Mouse (Mus musculus): Measurements from ENCODE around the gene Celf5. TPM values are rescaled to one million over a fixed set of nuclear protein-coding genes. Genes with fewer than 3 reads are reported as not detected.
A peak's percentile ranks its signal among the peaks of the same experiment; 100 is the strongest.

The Celf5 gene
- polyA plus RNA-seq, 1 experiment from 2014 or later: 1.7 TPM

GRCm38 (mm10) chr10:81420191-81420767 is 62.2 kb downstream of the Celf5 start:
- ATAC-seq: no peak
- Histone ChIP-seq H3K27ac (no peak overlapping the region), H3K9me3 (no peaks in the 10 kb centered on the region), H3K4me1 (replicated peaks) (peaks cover 47% of the 10 kb centered on the region), H3K4me2 (replicated peaks) (no peak overlapping the region), H3K36me3 (no peaks in the 10 kb centered on the region), H3K27me3 (replicated peaks) (no peaks in the 10 kb centered on the region), H3K9ac (no peak overlapping the region), H3K4me3 (replicated peaks) (no peak overlapping the region)
- 87% methylated on average over 40 of the region's 40 CpGs for WGBS

DNA sequence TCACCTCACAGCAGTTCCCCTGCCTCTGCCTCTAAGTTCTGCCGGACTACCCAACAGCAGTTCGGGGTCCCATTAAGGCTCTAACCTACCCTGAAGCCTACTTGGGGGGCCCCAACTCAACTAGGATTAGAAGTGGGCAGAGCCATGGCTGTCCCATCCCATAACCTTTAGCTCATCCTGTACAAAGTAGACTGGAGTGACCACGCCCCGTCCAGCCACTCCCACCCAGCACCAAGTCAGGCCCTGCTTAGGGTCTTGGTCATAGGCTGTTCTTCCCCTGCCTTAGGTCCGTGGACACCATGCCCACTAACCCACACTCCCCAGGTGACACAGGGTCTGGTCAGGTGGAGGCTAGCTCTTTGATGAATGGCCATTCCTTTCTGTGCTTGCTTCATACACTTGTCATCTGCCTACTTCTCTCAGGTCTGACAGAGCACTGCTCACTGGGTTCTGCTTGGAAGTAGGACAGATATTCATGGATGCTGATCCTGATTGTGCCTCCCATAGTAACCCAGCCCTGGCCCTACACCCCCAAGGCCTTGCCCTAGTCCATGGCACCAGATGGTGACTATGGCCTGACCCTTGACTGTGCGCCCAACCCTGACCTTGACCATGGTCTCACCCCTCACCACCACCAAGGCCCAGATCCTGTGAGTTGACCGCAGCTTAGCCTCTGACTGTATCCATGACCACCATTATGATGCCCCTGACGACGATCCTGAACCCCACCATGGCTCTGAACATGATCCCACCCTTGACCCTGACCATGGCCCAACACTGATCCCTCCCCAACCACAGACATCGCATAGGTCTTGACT is 63.2 kb downstream of the Celf5 start:
- H3K4me2 ChIP-seq (replicated peaks): no peak overlapping the region
- H3K9ac ChIP-seq: no peak overlapping the region
- H3K27me3 ChIP-seq (replicated peaks): no peaks in the 10 kb centered on the region
- no peaks in the 10 kb centered on the region for H3K9me3 ChIP-seq
- WGBS: 86% methylated on average over 10 of the region's 10 CpGs
- no peak for ATAC-seq
- H3K4me1 ChIP-seq (replicated peaks): peaks cover 48% of the 10 kb centered on the region
- H3K36me3 ChIP-seq: no peaks in the 10 kb centered on the region
- no peak overlapping the region for H3K4me3 ChIP-seq (replicated peaks)
- no peak overlapping the region for H3K27ac ChIP-seq

- Histone ChIP-seq H3K4me1 (replicated peaks) (peaks cover 51% of the 10 kb centered on the region), H3K9me3 (no peaks in the 10 kb centered on the region), H3K4me3 (replicated peaks) (no peak overlapping the region), H3K27me3 (replicated peaks) (no peaks in the 10 kb centered on the region), H3K27ac (no peak overlapping the region), H3K4me2 (replicated peaks) (no peak overlapping the region), H3K9ac (no peak overlapping the region), H3K36me3 (no peaks in the 10 kb centered on the region)
- 54% methylated on average over 11 of the region's 11 CpGs for WGBS
- ATAC-seq: no peak
Measured at GRCm38 (mm10) chr10:81418216-81419070, 64.1 kb downstream of the Celf5 start.

DNA sequence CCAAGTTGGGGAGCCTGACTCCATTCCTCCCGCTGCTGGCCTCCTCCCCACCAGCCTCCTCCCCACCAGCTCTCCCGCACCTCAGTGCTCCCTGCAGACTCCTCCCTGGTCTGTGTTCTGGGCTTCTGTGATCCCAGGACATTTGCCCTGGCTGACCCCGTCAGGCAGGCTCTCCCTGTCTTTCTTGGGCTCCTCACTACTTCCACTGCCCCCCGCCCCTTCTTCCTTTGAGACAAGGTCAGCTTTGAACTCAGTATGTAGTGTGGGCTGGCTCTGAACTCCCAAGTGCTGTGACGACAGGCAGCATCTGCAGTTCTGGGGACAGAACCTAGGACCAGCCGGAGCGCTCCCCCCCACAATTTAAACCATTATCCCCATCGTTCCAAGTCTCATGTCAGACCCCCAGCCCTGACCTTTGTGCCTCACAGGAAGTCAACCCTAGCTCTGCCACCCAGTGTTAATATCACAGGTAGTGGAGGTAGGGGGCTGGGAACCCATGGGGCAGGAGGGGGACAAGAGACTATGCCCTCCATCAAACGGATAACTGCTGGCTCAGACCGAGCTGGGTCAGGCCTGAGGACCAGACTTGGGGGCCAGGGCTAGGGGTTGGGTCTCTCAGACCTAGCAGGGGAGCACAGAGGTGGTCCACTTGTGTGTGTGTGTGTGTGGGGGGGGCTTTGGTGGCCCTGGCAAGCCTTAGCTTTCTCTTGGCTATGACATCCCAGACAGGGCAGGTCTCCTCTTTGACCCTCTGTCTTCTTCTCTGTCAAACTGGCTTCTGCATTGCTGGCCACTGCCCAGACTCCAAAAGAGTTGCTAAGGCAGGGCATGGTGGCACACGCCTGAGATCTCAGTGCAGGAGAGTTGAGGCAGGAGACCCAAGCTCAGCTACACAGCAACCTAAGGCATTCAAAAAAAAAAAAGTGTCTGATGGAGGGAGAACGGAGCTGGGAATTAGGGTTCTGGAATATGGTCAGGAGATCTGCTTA is 65.0 kb downstream of the Celf5 start:
- Histone ChIP-seq H3K9ac (0 out of 2 replicates have a peak overlapping the region, but pooled peaks have one; percentile 47), H3K27ac (peak overlapping the region; percentile 78), H3K36me3 (no peaks in the 10 kb centered on the region), H3K9me3 (no peaks in the 10 kb centered on the region), H3K27me3 (replicated peaks) (no peaks in the 10 kb centered on the region), H3K4me1 (replicated peaks) (peaks cover 60% of the 10 kb centered on the region), H3K4me2 (replicated peaks) (peak overlapping the region; percentile 76), H3K4me3 (replicated peaks) (peak overlapping the region; percentile 33)
- 54% methylated on average over 12 of the region's 12 CpGs for WGBS
- ATAC-seq: no peak; the same call in 1 of the 2 replicates

- H3K4me2 ChIP-seq (replicated peaks): peak overlapping the region; percentile 76
- H3K4me1 ChIP-seq (replicated peaks): peaks cover 68% of the 10 kb centered on the region
- H3K9ac ChIP-seq: peak overlapping the region; percentile 47; the same call in 1 of the 2 replicates
- no peaks in the 10 kb centered on the region for H3K36me3 ChIP-seq
- peak; percentile 62 for ATAC-seq
- no peaks in the 10 kb centered on the region for H3K27me3 ChIP-seq (replicated peaks)
- H3K27ac ChIP-seq: peak overlapping the region; percentile 78
- peak overlapping the region; percentile 33 for H3K4me3 ChIP-seq (replicated peaks)
- H3K9me3 ChIP-seq: no peaks in the 10 kb centered on the region
- 2% methylated on average over 26 of the region's 26 CpGs for WGBS
Measured at GRCm38 (mm10) chr10:81416581-81417226, 65.8 kb downstream of the Celf5 start.

DNA sequence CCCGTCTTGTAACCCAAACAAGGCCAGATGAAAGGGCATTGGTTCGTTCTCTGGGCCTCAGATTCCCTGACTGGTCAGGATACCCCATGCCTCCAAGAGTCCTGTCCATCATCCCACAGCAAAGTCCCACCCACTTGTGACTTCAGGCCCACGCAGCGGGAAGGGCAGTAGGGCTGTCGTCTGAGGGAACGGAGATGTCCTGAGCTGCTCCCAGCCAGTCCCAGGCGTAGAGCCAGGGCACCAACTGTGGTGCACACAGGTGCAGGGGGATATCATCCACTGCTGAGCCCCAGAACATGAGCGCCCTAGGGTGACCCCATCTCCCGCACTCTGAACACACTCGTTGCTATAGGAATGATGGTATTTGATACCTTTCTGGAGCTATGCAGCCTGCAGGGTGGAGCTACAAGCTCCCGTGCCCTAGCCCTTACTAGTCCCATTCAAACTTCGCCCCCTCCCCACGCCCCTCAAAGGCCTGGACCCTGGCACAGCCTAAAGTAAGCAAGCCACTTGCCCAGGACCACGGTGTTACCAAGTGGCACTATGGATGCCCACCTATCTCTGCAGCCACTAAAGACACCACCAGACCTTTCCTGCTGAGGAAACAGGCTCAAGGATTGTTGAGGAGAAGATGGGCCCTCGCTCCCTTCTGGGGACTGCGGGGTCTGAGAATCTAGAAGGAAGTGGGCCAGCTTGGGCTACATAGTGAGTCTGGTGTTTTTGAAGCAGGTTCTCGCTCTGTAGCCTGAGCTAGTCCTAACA is 66.8 kb downstream of the Celf5 start:
- Histone ChIP-seq H3K9ac (no peak overlapping the region), H3K9me3 (no peaks in the 10 kb centered on the region), H3K4me3 (replicated peaks) (no peak overlapping the region), H3K36me3 (no peaks in the 10 kb centered on the region), H3K27me3 (replicated peaks) (no peaks in the 10 kb centered on the region), H3K4me2 (replicated peaks) (no peak overlapping the region), H3K4me1 (replicated peaks) (peaks cover 78% of the 10 kb centered on the region), H3K27ac (no peak overlapping the region)
- no peak for ATAC-seq
- WGBS: 75% methylated on average over 17 of the region's 17 CpGs

GRCm38 (mm10) chr10:81415146-81415545 is 67.4 kb downstream of the Celf5 start:
- WGBS: 85% methylated on average over 5 of the region's 5 CpGs
- H3K36me3 ChIP-seq: no peaks in the 10 kb centered on the region
- H3K9ac ChIP-seq: no peak overlapping the region
- H3K27me3 ChIP-seq (replicated peaks): no peaks in the 10 kb centered on the region
- ATAC-seq: no peak
- H3K9me3 ChIP-seq: no peaks in the 10 kb centered on the region
- no peak overlapping the region for H3K27ac ChIP-seq
- no peak overlapping the region for H3K4me3 ChIP-seq (replicated peaks)
- peaks cover 83% of the 10 kb centered on the region for H3K4me1 ChIP-seq (replicated peaks)
- H3K4me2 ChIP-seq (replicated peaks): no peak overlapping the region

- H3K9ac ChIP-seq: no peak overlapping the region
- H3K9me3 ChIP-seq: no peaks in the 10 kb centered on the region
- no peak overlapping the region for H3K4me2 ChIP-seq (replicated peaks)
- H3K4me3 ChIP-seq (replicated peaks): no peak overlapping the region
- H3K36me3 ChIP-seq: no peaks in the 10 kb centered on the region
- peaks cover 88% of the 10 kb centered on the region for H3K4me1 ChIP-seq (replicated peaks)
- H3K27me3 ChIP-seq (replicated peaks): no peaks in the 10 kb centered on the region
- H3K27ac ChIP-seq: 0 out of 2 replicates have a peak overlapping the region, but pooled peaks have one; percentile 40
- ATAC-seq: peak; percentile 2; the same call in 1 of the 2 replicates
Measured at GRCm38 (mm10) chr10:81414682-81415081, 67.8 kb downstream of the Celf5 start.

DNA sequence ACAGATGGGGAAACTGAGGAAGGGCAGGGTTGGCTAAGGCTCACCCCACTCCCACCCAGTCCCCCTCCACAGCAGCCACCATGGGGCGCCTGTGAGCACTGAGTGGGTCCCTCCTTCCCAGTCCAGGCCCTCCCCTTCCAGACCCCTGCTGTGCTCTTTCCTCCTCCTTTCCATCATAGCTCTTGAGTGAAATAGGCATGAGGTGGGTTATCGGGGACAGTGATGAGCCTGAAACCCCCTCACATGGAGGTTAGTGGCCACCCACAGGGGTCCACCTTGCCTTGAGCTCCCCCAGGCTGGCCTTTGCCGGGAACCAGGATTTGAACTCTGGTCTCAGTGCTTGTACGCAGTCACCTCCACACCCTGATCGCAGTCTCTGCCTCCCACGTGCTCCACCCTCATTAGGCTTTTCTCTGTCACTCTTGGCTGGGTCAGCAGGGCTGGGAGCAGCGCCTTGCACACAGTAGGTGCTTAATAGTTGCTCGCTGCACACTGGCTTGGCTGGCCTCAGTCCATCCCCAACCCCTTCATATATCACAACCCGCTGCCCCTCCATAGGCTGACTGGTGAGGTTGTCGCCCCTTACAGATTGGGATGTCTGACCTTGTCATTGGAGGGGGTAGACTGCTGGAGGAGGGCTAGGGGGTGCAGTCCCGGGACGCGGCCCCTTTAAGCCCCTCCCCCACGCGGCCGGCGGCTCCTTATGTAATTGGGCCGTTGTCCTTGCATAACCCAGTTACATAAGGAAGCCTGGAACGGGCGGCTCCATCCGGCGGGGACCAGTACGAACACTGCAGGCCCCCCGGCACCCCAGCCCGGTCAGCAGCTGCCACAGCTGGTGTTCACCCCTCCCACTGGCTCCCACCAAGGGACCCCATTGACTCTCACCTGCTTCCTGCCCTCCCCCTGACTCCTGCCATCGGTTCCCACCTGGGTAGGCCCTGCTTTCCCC is 68.9 kb downstream of the Celf5 start:
- ATAC-seq: peak; percentile 26; the same call in 1 of the 2 replicates
- 29% methylated on average over 26 of the region's 26 CpGs for WGBS
- no peaks in the 10 kb centered on the region for H3K27me3 ChIP-seq (replicated peaks)
- H3K9ac ChIP-seq: 0 out of 2 replicates have a peak overlapping the region, but pooled peaks have one; percentile 3
- H3K4me3 ChIP-seq (replicated peaks): no peak overlapping the region
- H3K36me3 ChIP-seq: no peaks in the 10 kb centered on the region
- H3K4me2 ChIP-seq (replicated peaks): peak overlapping the region; percentile 49
- H3K4me1 ChIP-seq (replicated peaks): peaks cover 94% of the 10 kb centered on the region
- H3K9me3 ChIP-seq: no peaks in the 10 kb centered on the region
- H3K27ac ChIP-seq: 0 out of 2 replicates have a peak overlapping the region, but pooled peaks have one; percentile 40
